Mouse (Mus musculus) limb, embryonic 14.5 days (tissue): ENCODE results near the gene Drd1. TPM values are rescaled to one million over a fixed set of nuclear protein-coding genes. Genes with fewer than 3 reads are reported as not detected.

Experiments used
- ATAC-seq: fragments of 200-750 bp; cut with Nextera tagmentation; 2 replicates; pipeline ENCODE4 v1.8.0; 2017; ENCODE audit warnings: low read depth, moderate number of reproducible peaks, moderate TSS enrichment; ENCODE audit not compliant: low FRiP score
- DNase-seq: peaks from one replicate; pipeline ENCODE4 v3.0.0-alpha.2; 2015; ENCODE audit warnings: low spot score
- H3K27ac ChIP-seq: fragments of 300-500 bp; sonication (generic); replicated peaks from 2 replicates; pipeline ENCODE4 v1.5.1; 2014; ENCODE audit warnings: low read depth, mild to moderate bottlenecking, low read length, moderate library complexity, mixed read lengths
- H3K27me3 ChIP-seq: fragments of 300-500 bp; sonication (generic); 2 replicates; pipeline ENCODE4 v1.6.1; 2014; ENCODE audit warnings: low read length, mixed read lengths; ENCODE audit not compliant: control insufficient read depth, insufficient read depth
- H3K36me3 ChIP-seq: fragments of 300-500 bp; sonication (generic); 2 replicates; pipeline ENCODE4 v1.6.1; 2014; ENCODE audit warnings: mild to moderate bottlenecking, low read length, moderate library complexity, mixed read lengths; ENCODE audit not compliant: control insufficient read depth, insufficient read depth
- H3K4me1 ChIP-seq: fragments of 300-500 bp; sonication (generic); 2 replicates; pipeline ENCODE4 v1.6.1; 2014; ENCODE audit warnings: antibody characterized with exemption, low read length, mixed read lengths; ENCODE audit not compliant: control insufficient read depth, insufficient read depth
- H3K4me2 ChIP-seq: fragments of 300-500 bp; sonication (generic); replicated peaks from 2 replicates; pipeline ENCODE4 v1.6.1; 2014; ENCODE audit warnings: low read depth, mild to moderate bottlenecking, low read length, moderate library complexity; ENCODE audit not compliant: severe bottlenecking
- H3K4me3 ChIP-seq: fragments of 300-500 bp; sonication (generic); replicated peaks from 2 replicates; pipeline ENCODE4 v1.5.1; 2014; ENCODE audit warnings: low read length
- H3K9ac ChIP-seq: fragments of 300-500 bp; sonication (generic); 2 replicates; pipeline ENCODE4 v1.6.1; 2014; ENCODE audit warnings: mild to moderate bottlenecking, low read depth, low read length, moderate library complexity; ENCODE audit not compliant: severe bottlenecking
- H3K9me3 ChIP-seq: fragments of 300-500 bp; sonication (generic); 2 replicates; pipeline ENCODE4 v1.6.1; 2016; ENCODE audit warnings: low read length; ENCODE audit not compliant: control insufficient read depth
- POLR2A ChIP-seq: fragments of 200-500 bp; IDR thresholded peaks from 2 replicates; pipeline ENCODE4 v1.8.0; 2012; ENCODE audit warnings: inconsistent platforms, mild to moderate bottlenecking, moderate library complexity, borderline replicate concordance; ENCODE audit not compliant: insufficient read depth, insufficient read length; ENCODE audit errors: extremely low read depth
- WGBS: fragments of 180-500 bp; shearing (Covaris S2); extraction: QIAGEN DNeasy Blood & Tissue Kit; methylation state at CpG from one replicate; pipeline ENCODE4 v1.1.7; 2014; 5-methylcytosine and 5-hydroxymethylcytosine counted together
- polyA plus RNA-seq, 2 experiments: library from polyadenylated mRNA; depleted of rRNA in 1 of 2; stranded (reverse) in 1 of 2; unstranded in 1 of 2; fragments of >200 nt; fragmentation: Nextera tagmentation in 1 of 2; extraction: Ambion mirVana in 1 of 2; gene quantifications; 2 replicates each; pipeline versions ENCODE4 v1.2.1 to v1.2.3; 2012 to 2014

Gene Drd1
- polyA plus RNA-seq, 2 experiments: 0.03 to 0.19 TPM

GRCm38 (mm10) chr13:54073491-54073890 is 18.0 kb upstream of the Drd1 start:
- Histone ChIP-seq H3K36me3 (no peaks in the 10 kb centered on the region), H3K4me3 (no peak overlapping the region), H3K4me2 (peak overlapping the region; percentile 52; the same call in 1 of the 2 replicates), H3K9me3 (no peaks in the 10 kb centered on the region), H3K27ac (no peak overlapping the region), H3K9ac (no peak overlapping the region), H3K4me1 (peaks cover 10% of the 10 kb centered on the region; the same call in 1 of the 2 replicates), H3K27me3 (no peaks in the 10 kb centered on the region)
- no peak for DNase-seq
- 54% methylated on average over 2 of the region's 2 CpGs for WGBS
- TF ChIP-seq POLR2A: no peak
- ATAC-seq: no peak

- no peak for ATAC-seq
- Histone ChIP-seq H3K4me1 (peaks cover 10% of the 10 kb centered on the region; the same call in 1 of the 2 replicates), H3K4me3 (peak overlapping the region; percentile 75; the same call in 1 of the 2 replicates), H3K27me3 (no peaks in the 10 kb centered on the region), H3K9me3 (no peaks in the 10 kb centered on the region), H3K36me3 (no peaks in the 10 kb centered on the region), H3K4me2 (peak overlapping the region; percentile 52), H3K27ac (no peak overlapping the region), H3K9ac (no peak overlapping the region)
- no peak for DNase-seq
- 19% methylated on average over 1 of the region's 1 CpGs for WGBS
- TF ChIP-seq POLR2A: no peak
Measured at GRCm38 (mm10) chr13:54073066-54073465, 17.6 kb upstream of the Drd1 start.

- Histone ChIP-seq H3K9ac (peak overlapping the region; percentile 79; the same call in 1 of the 2 replicates), H3K4me2 (peak overlapping the region; percentile 52), H3K36me3 (no peaks in the 10 kb centered on the region), H3K4me1 (peaks cover 10% of the 10 kb centered on the region; the same call in 1 of the 2 replicates), H3K27ac (no peak overlapping the region), H3K9me3 (no peaks in the 10 kb centered on the region), H3K4me3 (peak overlapping the region; percentile 75), H3K27me3 (no peaks in the 10 kb centered on the region)
- TF ChIP-seq POLR2A: no peak
- ATAC-seq (no peak), DNase-seq (no peak)
- WGBS: 34% methylated on average over 10 of the region's 10 CpGs
Measured at GRCm38 (mm10) chr13:54072526-54073057, 17.1 kb upstream of the Drd1 start.

- WGBS: under 1% methylated on average over 74 of the region's 74 CpGs
- H3K4me3 ChIP-seq: peak within 1 kb of the TSS; percentile 75
- peaks cover 10% of the 10 kb centered on the region; the same call in 1 of the 2 replicates for H3K4me1 ChIP-seq
- H3K27ac ChIP-seq: peak within 1 kb of the TSS; percentile 48; the same call in 1 of the 2 replicates
- peak within 1 kb of the TSS; percentile 79 for H3K9ac ChIP-seq
- ATAC-seq (peak; percentile 81), DNase-seq (peak; percentile 69)
- TF ChIP-seq POLR2A: 0 out of 2 replicates have a peak, but pooled peaks have one; percentile 31
- H3K4me2 ChIP-seq: peak within 1 kb of the TSS; percentile 52
- H3K9me3 ChIP-seq: no peaks in the 10 kb centered on the region
- no peaks in the 10 kb centered on the region for H3K36me3 ChIP-seq
- no peaks in the 10 kb centered on the region for H3K27me3 ChIP-seq
Measured at GRCm38 (mm10) chr13:54071606-54072331, 16.3 kb upstream of the Drd1 start, which contains the start of gene Sfxn1. Gene Sfxn1, plus strand, starts transcription at chr13:54071869.

GRCm38 (mm10) chr13:54071011-54071410 is 15.5 kb upstream of the Drd1 start:
- WGBS: 95% methylated on average over 9 of the region's 9 CpGs
- Histone ChIP-seq H3K9me3 (no peaks in the 10 kb centered on the region), H3K27me3 (no peaks in the 10 kb centered on the region), H3K27ac (no peak overlapping the region), H3K36me3 (no peaks in the 10 kb centered on the region), H3K4me3 (no peak overlapping the region), H3K4me2 (no peak overlapping the region), H3K4me1 (peaks cover 10% of the 10 kb centered on the region; the same call in 1 of the 2 replicates), H3K9ac (no peak overlapping the region)
- no peak for ATAC-seq
- no peak for DNase-seq
- TF ChIP-seq POLR2A: no peak
